Mouse (Mus musculus): ENCODE measurements at regions not wholly inside any gene's neighbourhood (a gene's known extent, or its start where the extent isn't known, plus 50 kb on each side); places are given as distances from the start of the nearest gene placed in this dataset.

DNA sequence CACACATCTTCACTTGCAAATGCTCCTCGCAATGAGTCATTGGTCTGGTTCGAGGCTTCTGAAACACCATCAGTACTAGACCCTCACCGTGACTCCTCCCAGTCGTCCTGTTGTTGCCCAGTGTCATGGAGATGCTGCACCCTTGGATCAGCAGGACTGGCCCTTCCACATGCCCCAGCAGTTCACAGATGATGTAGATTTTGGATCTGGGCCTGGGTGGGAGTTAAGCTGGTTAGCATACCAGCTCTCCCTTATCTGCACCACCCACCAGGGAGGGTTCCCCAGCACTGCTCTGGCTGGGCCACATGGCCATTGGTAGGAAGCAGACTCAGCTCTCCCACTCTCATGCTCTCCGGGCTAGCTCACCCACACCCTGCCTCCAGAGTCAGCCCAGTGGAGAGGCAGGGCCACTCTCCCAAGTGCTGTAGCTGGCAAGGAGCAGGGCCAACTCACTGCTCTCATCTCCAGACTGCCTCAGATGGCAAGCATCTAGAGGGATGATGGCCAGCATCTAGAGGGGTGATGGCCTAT lies 60.8 kb upstream of the Thy1 start:
- no peak for DNase-seq

DNA sequence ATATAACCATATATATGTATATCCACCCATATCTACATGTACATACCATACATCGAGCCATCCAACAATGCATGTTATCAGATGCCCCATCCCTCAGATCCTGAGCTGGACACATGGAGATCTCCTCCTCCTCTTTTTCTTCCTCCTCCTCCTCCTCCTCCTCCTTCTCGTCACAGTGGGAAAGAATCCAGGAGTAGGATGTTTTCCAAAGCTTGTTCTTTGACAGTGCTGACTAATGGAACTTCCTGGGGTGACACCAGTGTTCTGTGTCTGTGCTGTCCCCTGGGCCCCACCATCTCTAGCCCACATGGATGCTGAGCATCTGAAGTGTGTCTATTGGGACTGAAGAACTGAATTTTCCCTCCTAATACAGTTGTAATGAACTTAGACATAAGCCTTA lies 60.0 kb upstream of the Thy1 start:
- DNase-seq = peak in 1 of 2 experiments; percentile 16

DNA sequence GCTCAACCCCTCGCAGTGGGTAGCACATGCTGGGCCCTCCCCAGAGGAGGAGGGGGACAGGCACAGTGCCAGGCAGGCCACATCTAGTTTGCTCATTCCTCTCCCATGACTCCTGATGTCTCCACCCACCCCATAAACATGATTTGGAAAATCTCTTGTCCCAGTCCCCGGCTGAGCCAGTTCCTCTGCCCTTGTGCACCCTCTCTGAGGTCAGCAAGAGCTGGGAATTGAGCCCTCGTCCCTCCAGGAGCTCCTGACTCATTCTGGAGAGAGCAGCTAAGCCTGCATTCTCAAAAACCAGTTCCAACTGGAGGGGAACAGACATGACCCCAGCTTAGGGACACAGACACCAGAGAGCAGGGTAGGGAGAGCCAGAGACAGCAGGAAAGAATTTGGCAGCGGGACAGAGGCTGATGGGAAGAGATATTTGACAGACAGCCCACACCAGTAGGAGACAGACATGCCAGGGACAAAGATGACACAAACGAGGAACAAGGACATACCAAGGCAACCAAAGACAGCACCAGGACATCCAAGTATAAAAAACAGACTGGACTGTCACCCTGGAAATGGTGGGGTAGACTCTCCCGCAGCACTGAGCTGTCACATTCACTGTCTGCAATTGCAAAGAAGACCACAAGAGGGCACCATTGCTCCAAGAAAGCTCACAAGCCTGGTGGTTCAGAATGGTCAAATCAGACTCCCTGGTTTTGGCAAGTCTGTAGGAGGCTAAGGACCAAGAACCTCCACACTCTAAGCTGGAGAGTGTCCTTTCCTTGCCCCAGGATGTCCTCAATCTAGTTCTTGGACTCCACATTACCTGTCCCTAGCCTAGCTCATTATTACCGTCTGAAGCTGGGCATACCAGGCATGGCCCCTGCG lies 58.8 kb upstream of the Thy1 start:
- peak; percentile 85 to 90 for DNase-seq

DNA sequence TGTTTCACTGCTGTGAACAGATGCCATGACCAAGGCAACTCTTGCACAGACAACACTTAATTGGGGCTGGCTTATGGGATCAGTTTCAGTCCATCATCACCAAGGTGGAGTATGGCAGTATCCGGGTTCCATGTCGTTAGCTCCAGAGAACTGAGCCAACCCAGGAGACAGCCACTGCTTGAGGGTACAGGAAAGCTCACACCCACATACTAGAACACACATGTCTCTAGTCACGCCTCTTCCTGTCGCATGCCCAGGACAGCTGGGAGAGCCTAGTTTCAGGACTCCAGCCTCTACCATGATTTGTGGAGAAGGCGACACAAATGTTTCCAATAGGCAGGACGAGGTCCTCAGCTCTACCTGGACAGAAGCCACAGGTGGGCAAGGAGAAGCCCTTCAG lies 55.2 kb upstream of the Thy1 start:
- no peak for DNase-seq

DNA sequence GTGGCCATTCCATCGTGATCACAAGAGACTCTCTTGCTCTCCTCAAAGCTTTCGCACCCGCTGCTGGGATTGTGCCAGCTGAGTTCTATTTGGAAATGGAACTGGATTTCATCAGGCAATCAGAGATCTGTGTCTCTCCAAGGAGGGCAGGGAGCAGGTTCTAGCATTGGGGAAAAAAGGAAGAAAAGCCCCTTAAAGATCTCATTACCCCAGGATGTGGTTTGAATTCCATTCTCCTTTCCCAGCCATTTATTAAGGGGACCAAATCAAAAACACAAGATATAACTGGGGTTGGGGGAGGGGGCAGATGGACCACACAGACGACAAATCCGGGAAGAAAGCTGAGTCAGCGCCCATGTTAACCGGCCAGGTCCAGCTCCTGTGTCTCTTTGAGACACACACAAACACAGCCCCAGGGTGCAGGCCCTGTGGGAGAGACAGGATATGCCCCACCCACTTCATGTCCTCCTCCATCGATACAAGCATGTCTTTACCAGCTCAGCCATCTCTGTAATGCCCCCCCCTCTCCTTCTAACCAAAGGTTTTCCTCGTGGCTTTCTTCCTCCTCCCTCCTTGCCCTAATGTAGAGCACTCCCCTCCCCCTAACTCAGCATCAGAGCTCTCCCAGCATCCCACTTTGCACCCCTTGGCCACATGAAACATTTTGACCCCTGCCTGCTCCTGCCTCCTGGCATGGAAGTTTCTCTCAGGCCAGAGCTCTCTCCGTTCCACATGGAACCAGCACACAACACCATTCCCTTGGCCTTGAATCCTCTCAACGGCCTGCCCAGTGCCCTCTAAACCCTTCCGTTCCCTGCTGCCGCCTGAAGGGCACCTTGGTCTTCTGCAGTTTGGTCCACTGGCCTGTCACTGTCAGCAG lies 54.0 kb upstream of the Thy1 start:
- peak in 1 of 2 experiments; percentile 18 for DNase-seq

DNA sequence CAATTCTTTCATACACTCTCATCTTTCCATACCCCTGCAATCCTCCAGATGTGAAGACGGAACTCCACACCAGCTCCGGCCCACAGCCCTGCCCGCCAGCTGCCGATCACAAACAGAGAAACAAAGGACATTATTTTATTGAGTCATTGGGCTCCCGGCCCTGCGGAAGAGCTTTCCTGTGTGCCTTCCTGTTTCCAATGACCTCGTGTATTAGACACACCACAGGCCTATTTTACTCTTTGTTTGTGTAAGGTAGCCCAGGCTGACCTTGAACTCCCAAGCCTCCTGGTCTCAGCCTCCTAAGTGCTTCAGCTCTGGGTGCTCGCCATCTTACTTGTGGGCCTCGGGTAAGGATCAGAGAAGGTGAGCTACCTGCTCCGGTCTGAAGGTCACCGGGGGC lies 53.1 kb upstream of the Thy1 start:
- peak; percentile 12 to 25 for DNase-seq

DNA sequence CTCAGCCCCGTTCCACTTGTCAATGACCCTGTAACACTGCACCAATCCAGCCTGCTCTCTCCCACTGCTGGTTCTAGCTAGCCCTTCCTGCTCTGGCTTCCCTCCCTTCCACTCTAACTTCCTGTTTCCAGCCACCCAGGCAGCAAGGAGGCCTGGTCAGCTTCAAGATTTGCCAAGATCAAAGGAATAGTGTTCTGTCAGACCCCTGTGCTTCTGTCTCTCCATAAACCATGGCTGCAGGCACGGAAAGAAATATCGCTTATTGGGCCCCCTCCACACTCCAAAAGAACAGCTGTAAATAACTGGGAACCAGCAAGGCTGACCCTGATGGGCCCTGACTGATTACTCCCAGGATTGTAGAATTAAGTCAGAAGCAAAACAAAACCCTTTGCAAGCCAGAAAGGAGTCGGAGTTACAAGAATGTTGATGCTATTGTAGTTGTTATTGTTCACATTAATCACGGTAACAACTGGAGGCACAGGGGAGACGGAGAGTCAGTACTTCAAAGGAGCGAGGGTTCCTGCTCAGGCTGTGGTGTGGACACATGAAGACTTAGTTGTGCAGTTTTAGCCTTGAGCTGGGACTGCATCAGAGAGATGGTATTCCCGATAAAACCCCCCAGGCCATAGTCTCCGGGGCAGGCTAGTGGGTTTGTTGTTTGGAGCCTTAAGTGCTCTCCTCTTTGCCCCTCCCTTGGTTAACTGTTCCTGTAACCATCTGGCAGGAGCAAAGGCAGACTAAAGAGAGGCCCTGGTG lies 49.8 kb upstream of the Thy1 start:
- DNase-seq = no peak
